In genomic region chr1:158713301-158714095, GRCm38 (mm10) we compare ENCODE assay signal across 9 mouse cellular contexts.
A peak's percentile ranks its signal among the peaks of the same experiment; 100 is the strongest.
DNase-seq lines count a peak whose midpoint lies in the region; ATAC-seq lines count a peak whose summit lies in the region.
"Had no signal": no experiment of that assay in that cellular context is flagged by ENCODE, and none has a peak within 500 bp of the region (broad histone marks: within the 10 kb centered on the region; RNA-seq: fewer than 3 reads in every experiment).

No protein-coding gene starts in this region.

- H3K36me3 ChIP-seq in forebrain, embryonic 16.5 days (ENCODE audit: control insufficient read depth, insufficient read depth) = no peaks in the 10 kb centered on the region
- H3K36me3 ChIP-seq in forebrain, embryonic 11.5 days (ENCODE audit: control insufficient read depth, insufficient read depth, low read length) = no peaks in the 10 kb centered on the region
- H3K36me3 ChIP-seq: liver, embryonic 13.5 days had no signal

- no peaks in the 10 kb centered on the region for H3K4me1 ChIP-seq in forebrain, embryonic 16.5 days (replicated peaks; ENCODE audit: control insufficient read depth, insufficient read depth, low read length)
- no peaks in the 10 kb centered on the region for H3K4me1 ChIP-seq in forebrain, embryonic 11.5 days (replicated peaks; ENCODE audit: control insufficient read depth, insufficient read depth, low read length)
- H3K4me1 ChIP-seq: liver, embryonic 13.5 days had no signal

- no peak overlapping the region for H3K4me2 ChIP-seq in forebrain, embryonic 16.5 days (ENCODE audit: low read length)
- H3K4me2 ChIP-seq in forebrain, embryonic 11.5 days (ENCODE audit: low read depth, low read length, severe bottlenecking) = no peak overlapping the region
- H3K4me2 ChIP-seq: liver, embryonic 13.5 days had no signal

- H3K27ac ChIP-seq in forebrain, embryonic 16.5 days (ENCODE audit: low read length) = no peak overlapping the region
- no peak overlapping the region for H3K27ac ChIP-seq in forebrain, embryonic 11.5 days (ENCODE audit: low read depth, low read length)
- H3K27ac ChIP-seq: liver, embryonic 13.5 days had no signal

- H3K4me3 ChIP-seq in forebrain, embryonic 16.5 days (replicated peaks; ENCODE audit: low read length) = no peak overlapping the region
- no peak overlapping the region for H3K4me3 ChIP-seq in forebrain, embryonic 11.5 days (ENCODE audit: low read depth, low read length)
- H3K4me3 ChIP-seq: liver, embryonic 13.5 days had no signal

- H3K27me3 ChIP-seq in forebrain, embryonic 16.5 days (replicated peaks; ENCODE audit: control insufficient read depth, insufficient read depth, low read length) = no peaks in the 10 kb centered on the region
- no peaks in the 10 kb centered on the region for H3K27me3 ChIP-seq in forebrain, embryonic 11.5 days (ENCODE audit: control insufficient read depth, insufficient read depth, low read length)
- H3K27me3 ChIP-seq: liver, embryonic 13.5 days had no signal

- no peaks in the 10 kb centered on the region for H3K9me3 ChIP-seq in forebrain, embryonic 16.5 days (ENCODE audit: control insufficient read depth, low read length)
- no peaks in the 10 kb centered on the region for H3K9me3 ChIP-seq in forebrain, embryonic 11.5 days (ENCODE audit: control insufficient read depth, low read length)
- H3K9me3 ChIP-seq: liver, embryonic 13.5 days had no signal

- ATAC-seq in forebrain, embryonic 16.5 days = peak; percentile 59; the same call in 1 of the 2 replicates
- no peak for ATAC-seq in forebrain, embryonic 11.5 days (replicated peaks; ENCODE audit: low FRiP score)

- no peak for DNase-seq in forebrain, embryonic 11.5 days (ENCODE audit: low spot score)
- peak; percentile 5 for DNase-seq in ovary, postnatal 14 days (ENCODE audit: low spot score)
- DNase-seq in ovary, postnatal 10 days (ENCODE audit: low spot score) = no peak
- DNase-seq in embryo, embryonic 9.5 days (ENCODE audit: extremely low spot score) = peak; percentile 59
- peak; percentile 18 to 26 for DNase-seq in layer of hippocampus, postnatal 36 days
- peak; percentile 17 to 62 for DNase-seq in right cerebral cortex, adult 2 months (ENCODE audit: low spot score in 2 of 2)
- no peak for DNase-seq in liver
- DNase-seq: liver, embryonic 13.5 days had no signal

- no peak overlapping the region for H3K9ac ChIP-seq in forebrain, embryonic 16.5 days (replicated peaks; ENCODE audit: low read depth, low read length)
- H3K9ac ChIP-seq in forebrain, embryonic 11.5 days (ENCODE audit: low read length) = no peak overlapping the region
- H3K9ac ChIP-seq: liver, embryonic 13.5 days had no signal

- WGBS in forebrain, embryonic 16.5 days = 51% methylated on average over 5 of the region's 5 CpGs
- 45% methylated on average over 5 of the region's 5 CpGs for WGBS in forebrain, embryonic 11.5 days

Comparison
In these comparisons a context has a peak if more than half of its experiments do, and no peak if none do; other contexts are left out.
1. DNase-seq: peak in ovary, postnatal 14 days (single experiment), embryo, embryonic 9.5 days (single experiment), layer of hippocampus, postnatal 36 days (2 of 2) and right cerebral cortex, adult 2 months (2 of 2); none in forebrain, embryonic 11.5 days (single experiment), ovary, postnatal 10 days (single experiment) and liver (single experiment).